Comparison of ENCODE assay signal across 15 mouse cellular contexts in the genomic region with DNA sequence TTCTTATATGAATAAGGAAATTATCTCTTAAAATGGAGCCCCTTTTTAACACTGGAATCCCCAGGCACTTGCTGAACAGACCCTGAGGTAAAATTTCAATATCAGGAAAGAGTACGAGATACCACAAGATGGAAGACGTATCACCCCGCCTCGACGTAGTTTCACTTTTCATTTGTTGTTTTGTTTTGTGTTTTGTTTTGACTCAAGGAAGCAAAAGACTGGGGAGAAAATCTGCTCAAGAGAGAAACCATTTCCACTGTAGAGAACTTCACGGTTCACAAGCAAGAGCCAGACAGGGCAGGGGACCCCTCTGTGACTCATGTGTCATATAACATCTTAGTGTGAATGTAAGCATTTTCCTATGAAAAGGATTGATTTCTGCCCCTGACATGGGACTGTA.
"Had no signal": no experiment of that assay in that cellular context is flagged by ENCODE, and none has a peak within 500 bp of the region (broad histone marks: within the 10 kb centered on the region; RNA-seq: fewer than 3 reads in every experiment).

No protein-coding gene starts in this region.

- H3K4me3 ChIP-seq: limb, embryonic 15.5 days; liver, embryonic 12.5 days; megakaryocyte, embryonic 14.5 days; midbrain, embryonic 15.5 days had no signal

- H3K36me3 ChIP-seq: limb, embryonic 15.5 days; liver, embryonic 12.5 days; midbrain, embryonic 15.5 days had no signal

- H3K4me1 ChIP-seq: limb, embryonic 15.5 days; liver, embryonic 12.5 days; megakaryocyte, embryonic 14.5 days; midbrain, embryonic 15.5 days had no signal

- H3K9ac ChIP-seq: limb, embryonic 15.5 days; liver, embryonic 12.5 days; lung, embryonic 14.5 days; midbrain, embryonic 15.5 days had no signal

- DNase-seq: kidney, adult 9 months; kidney, postnatal 36 days; layer of hippocampus, adult 9-11 months; layer of hippocampus, postnatal 36 days; lung, embryonic 14.5 days; lung, postnatal 10 days; lung, postnatal 4 days; retina, postnatal 1 day; thymus, postnatal 4 days had no signal

- ATAC-seq: liver, embryonic 12.5 days; midbrain, embryonic 15.5 days had no signal

- H3K4me2 ChIP-seq: limb, embryonic 15.5 days; liver, embryonic 12.5 days; lung, embryonic 14.5 days; midbrain, embryonic 11.5 days; midbrain, embryonic 15.5 days had no signal

- H3K9me3 ChIP-seq: limb, embryonic 15.5 days; liver, embryonic 12.5 days; megakaryocyte, embryonic 14.5 days; midbrain, embryonic 15.5 days had no signal

- H3K27me3 ChIP-seq: limb, embryonic 15.5 days; midbrain, embryonic 15.5 days had no signal

- H3K27ac ChIP-seq: kidney, postnatal 0 days; limb, embryonic 15.5 days; liver, embryonic 12.5 days; midbrain, embryonic 15.5 days had no signal
